Mouse (Mus musculus): ENCODE data around the gene Inka1.

Gene Inka1

GRCm38 (mm10) chr9:107985131-107986119, at the start of gene Inka1:
Inka1 (minus strand) TSS chr9:107985879.
- DNase-seq (ENCODE audit: low read depth, low spot score), result peak; percentile 93

DNA sequence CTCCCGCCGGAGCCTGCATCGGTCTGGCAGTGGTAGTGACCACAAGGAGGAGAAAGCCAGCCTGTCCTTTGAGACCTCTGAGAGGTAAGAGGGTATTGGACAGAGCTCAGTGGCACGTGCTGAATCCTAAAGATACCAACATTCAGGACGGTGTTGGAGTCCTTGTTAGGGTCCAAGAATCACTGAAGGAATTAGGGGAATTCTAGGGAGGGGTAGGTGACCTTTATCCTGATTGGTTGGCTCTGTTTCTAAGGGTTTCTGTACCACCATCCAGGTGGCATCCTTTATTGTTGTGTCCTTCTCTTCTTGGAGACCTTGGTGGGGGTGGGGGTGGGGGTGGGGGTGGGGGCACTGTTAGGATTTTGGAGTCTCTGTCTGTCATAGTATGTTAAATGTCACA, 46.4 kb upstream of the Inka1 start:
- peak; percentile 53 for DNase-seq (ENCODE audit: low read depth, low spot score)

DNA sequence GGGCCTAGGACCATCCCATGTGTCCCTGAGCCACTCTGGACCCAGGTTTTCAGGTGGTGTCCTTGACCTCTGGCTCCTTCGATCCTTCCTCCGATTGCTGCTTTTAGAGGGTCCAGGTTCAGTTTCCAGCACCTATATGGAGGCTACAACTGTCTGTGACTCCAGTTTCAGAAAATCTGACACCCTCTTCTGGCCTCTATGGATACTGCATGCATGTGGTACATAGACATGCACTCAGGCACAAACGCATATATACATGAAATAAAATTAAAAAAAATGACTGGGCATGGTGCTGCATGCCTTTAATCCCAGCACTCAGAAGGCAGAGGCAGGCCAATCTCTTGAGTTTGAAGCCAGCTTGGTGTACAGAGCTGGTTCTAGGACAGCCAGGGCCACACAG, 42.2 kb upstream of the Inka1 start:
- DNase-seq (ENCODE audit: low read depth, low spot score), result peak; percentile 36

DNA sequence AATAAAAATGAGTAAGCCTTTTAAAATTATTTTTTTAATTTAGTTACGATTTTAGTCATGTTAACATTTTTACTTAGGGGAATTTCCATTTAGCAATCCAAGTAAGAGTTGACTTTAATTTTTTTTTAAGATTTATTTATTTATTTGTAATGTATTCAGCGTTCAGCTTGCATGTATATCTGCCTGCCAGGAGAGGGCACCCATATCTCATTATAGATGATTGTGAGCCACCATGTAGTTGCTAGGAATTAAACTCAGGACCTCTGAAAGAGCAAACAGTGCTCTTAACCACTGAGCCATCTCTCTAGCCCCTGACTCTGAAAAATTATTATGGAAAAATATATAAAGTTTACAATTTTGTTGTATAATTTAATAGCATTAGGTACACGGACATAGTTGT, 40.9 kb upstream of the Inka1 start:
- no peak for DNase-seq (ENCODE audit: low read depth, low spot score)

DNA sequence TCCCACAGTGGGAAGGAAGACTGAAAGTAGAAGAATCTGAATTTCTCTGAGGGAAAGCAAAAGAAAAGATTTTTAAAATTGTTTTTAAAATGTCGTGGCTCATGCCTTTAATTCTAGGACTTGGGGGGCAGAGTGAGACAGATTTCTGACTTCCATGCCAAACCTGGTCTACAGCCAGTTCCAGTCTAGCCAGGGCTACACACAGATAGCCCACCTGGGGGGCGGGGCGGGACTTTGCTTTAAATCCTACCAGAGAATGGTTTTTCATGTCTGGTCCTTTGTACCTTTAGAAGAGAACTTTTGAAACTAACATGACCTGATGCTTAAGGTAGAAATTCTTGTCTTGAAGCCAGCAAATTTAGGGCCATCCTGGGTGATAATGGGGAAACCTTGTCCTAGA, 37.5 kb upstream of the Inka1 start:
- no peak for DNase-seq (ENCODE audit: low read depth, low spot score)

- no peak for DNase-seq (ENCODE audit: low read depth, low spot score)
These were observed 35.1 kb upstream of the Inka1 start for GRCm38 (mm10) chr9:108020741-108021140.

DNA sequence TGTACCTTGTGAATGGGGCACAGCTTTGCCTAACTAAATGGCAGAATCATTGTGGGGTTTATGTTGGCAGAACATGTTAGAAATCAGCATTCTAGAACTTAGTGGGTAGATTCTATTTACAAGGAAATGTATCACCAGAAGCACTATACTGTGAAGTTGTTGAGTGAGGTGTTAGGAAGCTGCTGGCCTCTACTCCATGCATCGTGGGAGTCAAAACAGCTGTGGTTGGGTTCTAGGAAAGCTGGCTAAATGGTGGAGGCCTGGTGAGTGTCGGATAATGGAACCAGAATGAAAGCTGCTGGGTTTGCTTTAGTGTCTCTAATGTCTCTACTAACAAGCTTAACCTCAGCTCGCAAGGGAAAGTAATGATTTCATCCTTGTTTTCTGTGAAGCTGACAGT, 31.4 kb upstream of the Inka1 start:
- no peak for DNase-seq (ENCODE audit: low read depth, low spot score)

DNA sequence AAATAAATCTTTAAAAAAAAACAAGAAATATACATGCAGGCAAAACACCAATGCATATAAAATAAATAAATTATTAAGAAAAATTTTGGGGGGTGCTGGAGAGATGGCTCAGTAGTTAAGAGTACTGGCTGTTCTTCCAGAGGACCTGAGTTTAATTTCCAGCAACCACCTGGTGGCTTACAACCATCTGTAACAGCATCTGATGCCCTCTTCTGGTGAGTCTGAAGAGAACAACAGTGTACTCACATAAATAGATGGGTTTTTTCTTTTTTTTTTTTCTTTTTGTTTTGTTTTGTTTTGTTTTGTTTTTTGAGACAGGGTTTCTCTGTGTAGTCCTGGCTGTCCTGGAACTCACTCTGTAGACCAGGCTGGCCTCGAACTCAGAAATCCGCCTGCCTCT, 27.9 kb upstream of the Inka1 start:
- DNase-seq (ENCODE audit: low read depth, low spot score), result peak; percentile 50

DNA sequence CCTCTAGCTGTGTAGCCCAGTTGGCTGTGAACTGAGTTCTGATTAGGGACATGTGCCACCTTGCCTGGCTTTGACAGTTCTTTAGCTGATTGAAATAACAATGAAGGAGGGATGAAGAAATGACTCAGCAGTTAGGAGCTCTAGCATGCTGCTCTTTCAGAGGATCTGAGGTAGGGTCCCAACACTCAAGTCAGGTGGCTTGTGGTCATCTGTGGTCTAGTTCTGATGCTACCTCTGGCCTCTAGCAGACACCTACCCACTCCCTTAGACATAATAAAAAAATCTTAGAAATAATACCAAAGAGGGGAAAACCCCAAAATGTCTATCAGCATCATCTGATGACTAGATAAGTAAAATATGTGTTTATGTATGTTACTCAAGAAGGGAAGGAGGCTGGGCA, 24.7 kb upstream of the Inka1 start:
- peak; percentile 24 for DNase-seq (ENCODE audit: low read depth, low spot score)

GRCm38 (mm10) chr9:108008041-108008440, 22.4 kb upstream of the Inka1 start:
- DNase-seq (ENCODE audit: low read depth, low spot score), result peak; percentile 65

- DNase-seq (ENCODE audit: low read depth, low spot score), result peak; percentile 42
These were observed 17.8 kb upstream of the Inka1 start for GRCm38 (mm10) chr9:108003531-108003890.

- no peak for DNase-seq (ENCODE audit: low read depth, low spot score)
These were observed 17.3 kb upstream of the Inka1 start for GRCm38 (mm10) chr9:108002778-108003530.

DNA sequence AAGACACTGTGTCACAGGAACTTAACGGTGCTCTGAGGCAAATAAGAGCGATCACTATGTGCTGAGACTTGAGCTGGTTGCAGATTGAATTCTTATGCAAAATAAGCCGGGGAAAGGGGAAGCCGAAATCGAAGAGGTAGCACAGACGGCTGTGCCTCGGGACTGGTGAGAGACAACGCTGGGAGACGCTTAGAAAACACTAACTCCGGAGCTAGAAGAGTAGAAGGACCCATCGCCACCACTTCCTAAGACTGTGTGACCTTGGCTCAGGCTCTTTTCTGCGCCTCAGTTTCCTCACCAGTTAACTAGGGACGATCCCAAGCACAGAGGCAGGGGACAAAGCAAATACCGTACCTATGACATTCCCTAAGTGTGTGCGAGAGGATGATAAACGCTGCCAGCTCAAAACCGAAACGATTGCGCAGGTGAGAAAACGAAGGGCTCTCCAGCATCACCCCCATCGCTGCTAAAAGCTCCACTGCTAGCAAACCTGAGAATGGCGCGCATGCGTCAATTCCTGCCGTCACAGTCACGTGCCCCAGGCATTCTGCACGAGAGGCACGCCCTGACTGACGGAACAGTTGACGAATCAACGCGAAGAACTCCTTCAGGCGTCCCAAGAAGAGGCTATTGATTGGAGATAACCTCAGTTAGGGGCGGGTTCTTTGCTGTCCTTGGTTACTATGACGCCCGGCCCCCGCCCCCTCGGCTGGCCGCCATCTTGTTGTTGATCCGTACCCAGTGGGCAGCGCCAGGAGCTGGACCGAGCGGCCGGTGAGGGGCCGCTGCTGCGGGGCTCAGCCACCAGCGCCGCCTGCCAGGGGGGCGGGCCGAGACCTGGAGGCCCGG, 16.5 kb upstream of the Inka1 start, which contains the start of gene Ip6k1:
TSS of gene Ip6k1 (plus strand) at position 580 of the 849 bp plus-strand sequence.
- peak; percentile 100 for DNase-seq (ENCODE audit: low read depth, low spot score)

DNA sequence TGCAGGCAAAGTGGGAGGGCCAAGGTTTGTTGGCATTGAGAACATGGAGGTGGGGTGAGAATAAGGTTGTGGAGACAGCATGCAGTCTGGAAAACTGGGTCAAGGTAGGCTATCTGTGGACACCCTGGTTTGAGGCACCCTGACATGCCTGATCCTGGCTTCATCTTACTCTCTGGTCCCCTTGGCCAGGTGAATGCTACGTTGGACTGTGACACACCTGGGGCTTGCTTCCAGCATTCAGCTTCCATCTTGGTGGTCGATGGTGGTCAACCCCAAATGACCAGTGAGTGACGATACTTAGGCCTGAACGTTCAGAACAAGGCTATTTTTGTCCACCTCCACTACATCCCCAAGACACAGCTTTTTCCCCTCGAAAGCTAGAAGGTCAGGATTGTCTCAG, 10.4 kb upstream of the Inka1 start, which contains the start of gene Gm20662:
TSS of gene Gm20662 (plus strand) at position 301 of the 400 bp plus-strand sequence.
- DNase-seq (ENCODE audit: low read depth, low spot score), result no peak

DNA sequence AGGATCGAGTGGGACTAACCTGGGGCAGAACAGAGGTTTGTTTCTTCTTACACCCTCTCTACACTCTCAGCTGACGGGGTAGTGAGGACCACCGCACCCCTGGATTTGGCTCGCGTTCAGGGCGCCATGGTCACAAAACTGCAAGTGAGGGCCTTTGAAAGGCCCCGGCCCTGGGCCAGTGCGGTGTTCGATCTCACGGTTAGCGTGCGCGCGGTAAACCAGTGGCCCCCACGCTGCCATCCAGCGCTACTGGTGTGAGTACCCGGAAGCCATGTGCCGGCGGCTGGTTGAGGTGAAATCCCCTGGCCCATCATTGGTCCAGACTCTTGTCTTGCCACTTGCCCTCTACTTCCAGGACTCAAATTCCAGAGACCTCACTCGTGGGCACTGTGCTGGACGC, 9.8 kb upstream of the Inka1 start:
- DNase-seq (ENCODE audit: low read depth, low spot score), result peak; percentile 40

DNA sequence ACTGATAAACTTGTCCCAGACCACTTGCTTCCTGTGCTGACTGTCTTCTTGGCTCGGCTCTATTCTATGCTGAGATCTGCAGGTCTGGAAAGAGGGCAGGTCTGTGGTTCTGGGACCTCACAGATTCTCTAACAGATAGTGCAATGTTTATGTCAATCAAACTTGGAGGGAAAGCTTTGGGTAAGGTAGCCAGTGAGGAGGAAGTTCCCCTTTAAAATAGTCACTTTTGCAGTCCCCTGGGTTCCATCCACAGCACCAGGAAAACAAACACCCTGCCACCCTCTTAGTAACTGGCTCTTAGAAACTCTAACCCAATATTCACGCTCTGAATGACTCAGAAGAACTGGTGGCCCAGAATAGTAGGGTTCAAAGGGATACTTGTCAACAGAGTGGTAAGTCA, 8.8 kb upstream of the Inka1 start:
- no peak for DNase-seq (ENCODE audit: low read depth, low spot score)

GRCm38 (mm10) chr9:107993013-107993412, 7.3 kb upstream of the Inka1 start:
- no peak for DNase-seq (ENCODE audit: low read depth, low spot score)

- DNase-seq (ENCODE audit: low read depth, low spot score), result peak; percentile 30
These were observed 6.5 kb upstream of the Inka1 start, which contains the start of gene Cdhr4 for GRCm38 (mm10) chr9:107992197-107992596. Cdhr4 (plus strand) TSS chr9:107992497.

DNA sequence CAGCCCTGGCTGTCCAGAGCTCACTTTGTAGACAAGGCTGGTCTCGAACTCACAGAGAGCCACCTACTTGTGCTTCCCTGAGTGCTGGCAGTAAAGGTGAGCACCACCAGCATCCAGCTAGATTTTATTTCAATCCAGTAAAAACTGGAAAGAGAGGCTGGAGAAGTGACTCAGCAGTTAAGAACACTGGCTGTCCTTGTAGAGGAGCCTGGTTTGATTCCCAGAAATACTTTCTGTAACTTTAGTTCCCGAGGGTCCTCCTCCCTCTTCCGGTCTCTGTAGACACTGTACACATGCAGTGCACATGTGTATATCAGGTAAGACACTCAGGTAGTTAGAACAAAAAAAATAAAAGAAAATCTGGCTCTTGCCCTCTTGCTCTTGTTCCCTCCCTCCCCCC, 2.3 kb upstream of the Inka1 start:
- DNase-seq (ENCODE audit: low read depth, low spot score), result peak; percentile 26

- DNase-seq (ENCODE audit: low read depth, low spot score), result peak; percentile 92
These were observed 697 bp upstream of the Inka1 start for GRCm38 (mm10) chr9:107986376-107986775.

GRCm38 (mm10) chr9:107984754-107985055, 974 bp downstream of the Inka1 start:
- DNase-seq (ENCODE audit: low read depth, low spot score), result no peak

Measured in ZHBTc4 (cell line).